ENCODE assay signal across 13 mouse cellular contexts in the genomic region with DNA sequence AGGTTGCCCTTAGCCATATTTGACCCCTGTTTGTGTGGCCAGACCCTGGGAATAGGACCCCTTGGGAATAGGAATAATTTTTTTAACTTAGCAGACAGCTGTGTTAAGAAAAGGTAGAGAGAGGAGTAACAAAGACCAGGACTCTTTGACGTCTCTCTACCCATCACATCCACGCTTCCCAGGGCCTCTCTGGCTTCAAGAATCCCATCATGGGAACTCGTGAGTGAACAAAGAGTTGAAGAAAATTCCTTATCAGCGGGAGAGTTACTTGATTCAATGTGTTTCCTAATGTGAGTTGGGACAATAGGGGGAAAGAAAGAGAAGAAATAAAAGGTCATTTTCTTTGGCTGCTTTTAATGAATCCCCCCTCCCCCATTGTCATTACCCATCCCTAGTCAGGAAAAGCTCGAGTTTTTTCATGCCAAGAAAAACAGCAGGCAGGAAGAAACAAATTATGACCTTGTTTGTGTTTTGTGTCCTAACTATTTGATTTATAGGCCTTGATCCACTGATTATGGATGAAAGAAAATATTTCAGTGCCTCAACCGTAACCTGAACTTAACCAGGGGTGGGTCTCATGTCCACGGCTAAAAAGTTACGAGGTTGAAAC. TPM values are rescaled to one million over a fixed set of nuclear protein-coding genes. Genes with fewer than 3 reads are reported as not detected.
DNase-seq lines count a peak whose midpoint lies in the region; ATAC-seq lines count a peak whose summit lies in the region.
"Had no signal": no experiment of that assay in that cellular context is flagged by ENCODE, and none has a peak within 500 bp of the region (broad histone marks: within the 10 kb centered on the region; RNA-seq: fewer than 3 reads in every experiment).

No protein-coding gene starts in this region.

- H3K4me1 ChIP-seq in heart, embryonic 13.5 days: peaks cover 41% of the 10 kb centered on the region
- H3K4me1 ChIP-seq in lung, embryonic 15.5 days: peaks cover 15% of the 10 kb centered on the region; the same call in 1 of the 2 replicates
- peaks cover 30% of the 10 kb centered on the region for H3K4me1 ChIP-seq in brown adipose tissue, adult 24 weeks (ENCODE audit: control insufficient read depth, insufficient read depth, insufficient read length, low read length)
- H3K4me1 ChIP-seq in embryonic facial prominence, embryonic 13.5 days: peaks cover 32% of the 10 kb centered on the region

- 48% methylated on average over 8 of the region's 8 CpGs for WGBS in heart, embryonic 13.5 days
- 37% methylated on average over 8 of the region's 8 CpGs for WGBS in lung, embryonic 15.5 days
- WGBS in embryonic facial prominence, embryonic 13.5 days: 35% methylated on average over 8 of the region's 8 CpGs

- intact Hi-C loops in heart, postnatal 25 days (cut with DNase I): no loop called here

- ATAC-seq in heart, embryonic 13.5 days (ENCODE audit: extremely low read depth, insufficient number of reproducible peaks, low FRiP score, low TSS enrichment): no peak
- ATAC-seq in lung, embryonic 15.5 days (ENCODE audit: borderline replicate concordance, extremely low read depth, low FRiP score, low TSS enrichment): no peak
- no peak for ATAC-seq in embryonic facial prominence, embryonic 13.5 days (ENCODE audit: insufficient number of reproducible peaks, insufficient read depth, low FRiP score, low TSS enrichment, low read depth)
- ATAC-seq: intestine, embryonic 16.5 days had no signal

- no peak for DNase-seq in heart, postnatal 25 days (ENCODE audit: low spot score)
- no peak for DNase-seq in lung, postnatal 36 days
- no peak for DNase-seq in urinary bladder, postnatal 10 days (ENCODE audit: low spot score)
- DNase-seq: cerebellum, adult 18-20 months; thymus, adult 2 months had no signal

- no peak overlapping the region for H3K4me3 ChIP-seq in heart, embryonic 13.5 days
- H3K4me3 ChIP-seq in lung, embryonic 15.5 days: no peak overlapping the region
- no peak overlapping the region for H3K4me3 ChIP-seq in brown adipose tissue, adult 24 weeks (ENCODE audit: insufficient read depth, low read depth, low read length)
- no peak overlapping the region for H3K4me3 ChIP-seq in embryonic facial prominence, embryonic 13.5 days
- H3K4me3 ChIP-seq: limb, embryonic 15.5 days had no signal

- H3K36me3 ChIP-seq in heart, embryonic 13.5 days: no peaks in the 10 kb centered on the region
- H3K36me3 ChIP-seq in lung, embryonic 15.5 days: no peaks in the 10 kb centered on the region
- no peaks in the 10 kb centered on the region for H3K36me3 ChIP-seq in embryonic facial prominence, embryonic 13.5 days
- H3K36me3 ChIP-seq: limb, embryonic 15.5 days had no signal

- no peaks in the 10 kb centered on the region for H3K27me3 ChIP-seq in heart, embryonic 13.5 days (replicated peaks)
- H3K27me3 ChIP-seq in lung, embryonic 15.5 days: no peaks in the 10 kb centered on the region
- H3K27me3 ChIP-seq in embryonic facial prominence, embryonic 13.5 days: no peaks in the 10 kb centered on the region
- H3K27me3 ChIP-seq: CH12.LX; limb, embryonic 15.5 days had no signal

- H3K4me2 ChIP-seq in heart, embryonic 13.5 days: no peak overlapping the region
- no peak overlapping the region for H3K4me2 ChIP-seq in lung, embryonic 15.5 days
- H3K4me2 ChIP-seq in embryonic facial prominence, embryonic 13.5 days: no peak overlapping the region
- H3K4me2 ChIP-seq: limb, embryonic 15.5 days had no signal

- H3K9me3 ChIP-seq in heart, embryonic 13.5 days: no peaks in the 10 kb centered on the region
- no peaks in the 10 kb centered on the region for H3K9me3 ChIP-seq in lung, embryonic 15.5 days
- no peaks in the 10 kb centered on the region for H3K9me3 ChIP-seq in embryonic facial prominence, embryonic 13.5 days
- H3K9me3 ChIP-seq: limb, embryonic 15.5 days had no signal

- peak overlapping the region; percentile 70 for H3K27ac ChIP-seq in heart, embryonic 13.5 days (replicated peaks)
- H3K27ac ChIP-seq in lung, embryonic 15.5 days: peak overlapping the region; percentile 47; the same call in 1 of the 2 replicates
- peak overlapping the region; percentile 74 for H3K27ac ChIP-seq in brown adipose tissue, adult 24 weeks (replicated peaks; ENCODE audit: low read depth, low read length)
- H3K27ac ChIP-seq in embryonic facial prominence, embryonic 13.5 days: peak overlapping the region; percentile 35
- H3K27ac ChIP-seq: limb, embryonic 15.5 days; macrophage had no signal

- no peak overlapping the region for H3K9ac ChIP-seq in heart, embryonic 13.5 days
- H3K9ac ChIP-seq in lung, embryonic 15.5 days: no peak overlapping the region
- H3K9ac ChIP-seq in embryonic facial prominence, embryonic 13.5 days: no peak overlapping the region
- H3K9ac ChIP-seq: limb, embryonic 15.5 days had no signal

RNA-seq across cellular contexts. Expression of a gene that starts 14.3 kb away (rescaled TPM):
- polyA plus RNA-seq in heart, embryonic 13.5 days (2015; fragmentation: Nextera tagmentation; extraction: Ambion mirVana): 58.9 and 60.2 TPM in 2 replicates
- 10 to 100 TPM; 32.8 to 36.6 TPM for total RNA-seq in heart, postnatal 25 days (2021)
- polyA plus RNA-seq in lung, embryonic 15.5 days (2015; fragmentation: Nextera tagmentation; extraction: Ambion mirVana): 87.3 and 88.3 TPM in 2 replicates
- 177 and 294 TPM in 2 replicates for polyA plus RNA-seq in brown adipose tissue, adult 24 weeks (2012; ENCODE audit: insufficient read depth, insufficient read length, missing spikeins)
- 78.5 and 83.4 TPM in 2 replicates for polyA plus RNA-seq in embryonic facial prominence, embryonic 13.5 days (2015; fragmentation: Nextera tagmentation; extraction: Ambion mirVana)

RNA-seq across cellular contexts. Expression of a gene that starts 39.8 kb away (rescaled TPM):
- 9.9 and 10.7 TPM in 2 replicates for polyA plus RNA-seq in heart, embryonic 13.5 days (2015; fragmentation: Nextera tagmentation; extraction: Ambion mirVana)
- total RNA-seq in heart, postnatal 25 days (2021): 10 to 100 TPM; 10.5 to 13.2 TPM
- polyA plus RNA-seq in lung, embryonic 15.5 days (2015; fragmentation: Nextera tagmentation; extraction: Ambion mirVana): 16.4 and 17.0 TPM in 2 replicates
- polyA plus RNA-seq in brown adipose tissue, adult 24 weeks (2012; ENCODE audit: insufficient read depth, insufficient read length, missing spikeins): 6.7 and 9.0 TPM in 2 replicates
- polyA plus RNA-seq in embryonic facial prominence, embryonic 13.5 days (2015; fragmentation: Nextera tagmentation; extraction: Ambion mirVana): 24.7 and 24.8 TPM in 2 replicates
